10 mouse cellular contexts compared by ENCODE assay signal in the genomic region with DNA sequence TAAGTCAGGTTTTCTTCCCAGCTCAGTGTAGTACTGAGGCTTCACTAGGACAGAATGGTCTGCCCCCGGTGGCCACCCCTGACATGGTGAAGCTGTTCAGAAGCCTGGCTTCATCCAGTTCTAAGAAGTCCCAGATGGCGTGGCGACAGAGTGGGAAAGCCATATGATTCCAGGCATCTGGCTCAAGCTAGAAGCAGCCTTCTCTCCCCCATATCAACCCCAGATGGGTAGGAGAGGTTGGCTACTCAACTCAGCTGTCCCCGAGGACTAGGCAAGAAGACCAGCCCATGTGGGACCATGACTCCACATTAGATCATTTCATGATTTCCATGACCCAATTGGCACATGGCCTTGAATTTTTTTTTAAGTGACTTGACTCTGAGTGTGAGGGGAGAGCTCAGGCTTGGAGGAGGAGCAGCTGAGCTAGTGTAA. TPM values are rescaled to one million over a fixed set of nuclear protein-coding genes. Genes with fewer than 3 reads are reported as not detected.
DNase-seq lines count a peak whose midpoint lies in the region; ATAC-seq and TF ChIP-seq lines count a peak whose summit lies in the region.
"Had no signal": no experiment of that assay in that cellular context is flagged by ENCODE, and none has a peak within 500 bp of the region (broad histone marks: within the 10 kb centered on the region; RNA-seq: fewer than 3 reads in every experiment).

No protein-coding gene starts in this region.

- no peak overlapping the region for H3K27ac ChIP-seq in kidney, adult 2 months (ENCODE audit: insufficient read depth, low read depth, low read length)
- H3K27ac ChIP-seq in stomach, postnatal 0 days (replicated peaks): no peak overlapping the region
- H3K27ac ChIP-seq: embryonic facial prominence, embryonic 12.5 days; midbrain, embryonic 12.5 days had no signal

- no peaks in the 10 kb centered on the region for H3K36me3 ChIP-seq in kidney, adult 2 months (ENCODE audit: control insufficient read depth, insufficient read depth, low read length)
- peaks cover 12% of the 10 kb centered on the region for H3K36me3 ChIP-seq in stomach, postnatal 0 days (ENCODE audit: control insufficient read depth, insufficient read depth, low read length)

- no peaks in the 10 kb centered on the region for H3K4me1 ChIP-seq in kidney, adult 2 months (ENCODE audit: control insufficient read depth, insufficient read depth, low read length)
- H3K4me1 ChIP-seq in stomach, postnatal 0 days (replicated peaks; ENCODE audit: control insufficient read depth, insufficient read depth): no peaks in the 10 kb centered on the region

- DNase-seq in kidney, adult 2 months: no peak
- no peak for DNase-seq in kidney, adult 8-10 months
- peak; percentile 56 for DNase-seq in thymus, postnatal 4 days
- DNase-seq in thymus, postnatal 0 days (ENCODE audit: low spot score): no peak
- DNase-seq in heart, adult 8-10 months (ENCODE audit: low spot score): peak; percentile 71
- no peak for DNase-seq in stomach, postnatal 0 days (ENCODE audit: low spot score)
- no peak for DNase-seq in urinary bladder, postnatal 4 days (ENCODE audit: low spot score in 2 of 2)
- DNase-seq in testis, postnatal 10 days (ENCODE audit: low spot score): no peak

- H3K27me3 ChIP-seq in kidney, adult 2 months (replicated peaks; ENCODE audit: control insufficient read depth, insufficient read depth, low read length): no peaks in the 10 kb centered on the region
- H3K27me3 ChIP-seq in stomach, postnatal 0 days (ENCODE audit: control insufficient read depth, insufficient read depth, low read length): no peaks in the 10 kb centered on the region
- H3K27me3 ChIP-seq: embryonic facial prominence, embryonic 12.5 days; midbrain, embryonic 12.5 days had no signal

- ATAC-seq in stomach, postnatal 0 days (ENCODE audit: low FRiP score, low TSS enrichment): peak; percentile 63; the same call in 1 of the 2 replicates

- H3K9ac ChIP-seq in stomach, postnatal 0 days (ENCODE audit: low read length): no peak overlapping the region
- H3K9ac ChIP-seq: embryonic facial prominence, embryonic 12.5 days; midbrain, embryonic 12.5 days had no signal

- no peak overlapping the region for H3K4me3 ChIP-seq in kidney, adult 2 months (ENCODE audit: insufficient read depth, low read depth, low read length)
- H3K4me3 ChIP-seq in stomach, postnatal 0 days (ENCODE audit: low read depth, low read length): no peak overlapping the region
- H3K4me3 ChIP-seq: embryonic facial prominence, embryonic 12.5 days; midbrain, embryonic 12.5 days had no signal

- WGBS in kidney, adult 2 months: 73% methylated on average over 4 of the region's 4 CpGs
- 66% methylated on average over 4 of the region's 4 CpGs for WGBS in stomach, postnatal 0 days

- no peak for TF ChIP-seq POLR2A in kidney, adult 2 months (IDR thresholded peaks at IDR 0.05; ENCODE audit: low read depth, low read length)

- no peaks in the 10 kb centered on the region for H3K9me3 ChIP-seq in stomach, postnatal 0 days (ENCODE audit: control insufficient read depth, low read length)
- H3K9me3 ChIP-seq: embryonic facial prominence, embryonic 12.5 days; midbrain, embryonic 12.5 days had no signal

- TF ChIP-seq EP300 in stomach, postnatal 0 days (optimal IDR thresholded peaks at IDR 0.05): no peak

- TF ChIP-seq CTCF in kidney, adult 2 months (conservative IDR thresholded peaks at IDR 0.05; ENCODE audit: insufficient read depth, insufficient read length, low read depth, low read length): 0 out of 2 replicates have a peak, but pooled peaks have one; percentile 12
- TF ChIP-seq CTCF in stomach, postnatal 0 days (IDR thresholded peaks at IDR 0.05; ENCODE audit: low read depth): peak; percentile 62

- H3K4me2 ChIP-seq in stomach, postnatal 0 days (replicated peaks; ENCODE audit: low read depth): no peak overlapping the region
- H3K4me2 ChIP-seq: embryonic facial prominence, embryonic 12.5 days; midbrain, embryonic 12.5 days had no signal

RNA-seq across cellular contexts. Expression of gene Sh3pxd2b, which starts 27.5 kb away (rescaled TPM):
- polyA plus RNA-seq in kidney, adult 2 months (2012; rRNA removed): 3.7 TPM in 2 replicates
- polyA plus RNA-seq in thymus, postnatal 0 days (2015; fragmentation: Nextera tagmentation; extraction: Ambion mirVana): 2.3 and 2.7 TPM in 2 replicates
- total RNA-seq in heart, adult 8-10 months (2022): 1 to 10 TPM; 2.3 to 4.9 (median 3.3) TPM
- polyA plus RNA-seq in stomach, postnatal 0 days (2015; fragmentation: Nextera tagmentation; extraction: Ambion mirVana): 4.8 and 5.0 TPM in 2 replicates

Comparison
In these comparisons a context has a peak if more than half of its experiments do, and no peak if none do; other contexts are left out.
1. DNase-seq: peak in thymus, postnatal 4 days (single experiment) and heart, adult 8-10 months (single experiment); none in kidney, adult 2 months (single experiment), kidney, adult 8-10 months (0 of 2), thymus, postnatal 0 days (single experiment), stomach, postnatal 0 days (single experiment), urinary bladder, postnatal 4 days (0 of 2) and testis, postnatal 10 days (single experiment).